Mouse (Mus musculus): ENCODE data around the gene Asprv1.

GRCm38 (mm10) chr6:86678341-86678740, 50.4 kb downstream of the Asprv1 start:
- TF ChIP-seq CTCF (IDR thresholded peaks at IDR 0.05) (no peak), EP300 (IDR thresholded peaks at IDR 0.05; ENCODE audit: insufficient read depth, low read depth, low read length) (no peak)
